Mouse (Mus musculus) macrophage (primary cell): Measurements from ENCODE around the gene 1500011B03Rik. TPM values are rescaled to one million over a fixed set of nuclear protein-coding genes. Genes with fewer than 3 reads are reported as not detected.
A peak's percentile ranks its signal among the peaks of the same experiment; 100 is the strongest.

Source experiments
- H3K27ac ChIP-seq: fragments of 350-480 bp; formaldehyde crosslinking; 2 replicates; pipeline ENCODE4 v1.9.0; 2021
- H3K36me3 ChIP-seq: fragments of 350-480 bp; formaldehyde crosslinking; 2 replicates; pipeline ENCODE4 v1.9.0; 2021; ENCODE audit errors: inconsistent target
- H3K4me3 ChIP-seq: fragments of 350-480 bp; formaldehyde crosslinking; 2 replicates; pipeline ENCODE4 v1.9.0; 2021; ENCODE audit errors: inconsistent target
- H3K79me2 ChIP-seq: fragments of 350-480 bp; formaldehyde crosslinking; 2 replicates; pipeline ENCODE4 v1.9.0; 2021; ENCODE audit errors: inconsistent target
- WGBS: methylation state at CpG from one replicate; pipeline ENCODE4 v1.1.7; 2026; ENCODE audit warnings: inconsistent platforms; ENCODE audit not compliant: missing documents; 5-methylcytosine and 5-hydroxymethylcytosine counted together
- polyA plus RNA-seq: library from polyadenylated mRNA; stranded (reverse); fragments of 250-400 nt; gene quantifications from 3 replicates; pipeline ENCODE4 v1.2.4, GENCODE M21; 2018; ENCODE audit warnings: inconsistent platforms

The 1500011B03Rik gene
- polyA plus RNA-seq, 1 experiment from 2014 or later = 26.6 TPM

DNA sequence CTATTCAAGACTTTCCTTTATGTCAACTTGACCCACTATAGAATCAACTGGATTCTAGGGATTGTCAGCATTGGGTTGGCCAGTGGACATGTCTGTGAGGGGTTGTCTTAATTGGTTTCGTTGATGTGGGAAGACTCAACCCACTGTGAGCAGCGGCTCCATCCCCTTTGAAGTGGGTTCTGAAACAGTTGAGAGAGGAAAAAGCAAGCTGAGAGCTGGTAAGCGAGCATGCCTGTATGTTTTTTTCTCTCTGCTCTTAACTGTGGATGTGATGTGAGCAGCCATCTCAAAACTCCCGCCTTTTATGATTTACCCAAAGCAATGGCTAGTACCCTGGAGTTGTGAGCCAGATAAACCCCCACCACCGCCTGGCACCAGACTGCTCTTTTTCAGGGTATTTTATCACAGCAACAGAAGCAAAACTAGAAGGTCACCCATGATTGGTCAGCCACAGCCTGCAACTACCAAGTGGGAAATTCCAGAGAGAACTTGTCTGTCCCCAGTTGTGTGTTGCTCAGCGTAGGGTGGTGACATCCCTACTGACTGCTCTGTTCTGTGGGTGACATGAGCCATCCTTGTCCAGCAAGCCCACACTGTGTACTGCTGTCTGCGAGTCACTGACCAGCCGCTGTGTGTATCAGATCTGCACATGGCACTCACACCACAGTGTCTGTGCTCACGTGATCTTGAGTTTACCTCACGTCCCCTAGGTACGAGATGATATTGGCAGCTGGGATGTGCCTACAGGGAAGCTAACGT lies 39.7 kb downstream of the 1500011B03Rik start:
- WGBS = 35% methylated on average over 12 of the region's 12 CpGs
- no peak overlapping the region for H3K4me3 ChIP-seq
- peaks cover 97% of the 10 kb centered on the region for H3K79me2 ChIP-seq
- H3K36me3 ChIP-seq = peaks cover 25% of the 10 kb centered on the region
- peak overlapping the region; percentile 77 for H3K27ac ChIP-seq

DNA sequence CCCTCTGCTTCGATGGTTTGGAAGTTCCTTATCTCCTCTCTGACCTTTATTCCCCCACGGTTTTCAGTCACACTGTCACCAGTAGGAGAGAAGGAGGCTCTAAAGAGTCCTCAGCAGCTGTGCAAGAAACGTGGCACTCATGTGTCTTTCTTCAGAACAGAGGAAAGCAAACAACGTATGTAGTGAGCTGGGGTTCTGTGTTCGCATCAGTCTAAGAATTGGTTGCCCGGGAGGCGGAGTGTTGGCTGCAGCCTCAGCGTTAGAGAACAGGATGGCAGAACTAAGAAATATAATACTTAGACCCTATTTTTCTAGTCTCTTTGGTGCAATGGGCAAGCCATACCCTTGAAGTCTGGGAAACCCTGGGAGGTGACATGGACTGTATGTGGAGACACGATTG lies 40.3 kb downstream of the 1500011B03Rik start:
- peaks cover 19% of the 10 kb centered on the region for H3K36me3 ChIP-seq
- no peak overlapping the region for H3K4me3 ChIP-seq
- H3K27ac ChIP-seq = no peak overlapping the region
- WGBS = 50% methylated on average over 9 of the region's 9 CpGs
- H3K79me2 ChIP-seq = peaks cover 97% of the 10 kb centered on the region

- peak overlapping the region; percentile 35 for H3K27ac ChIP-seq
- no peaks in the 10 kb centered on the region for H3K36me3 ChIP-seq
- H3K4me3 ChIP-seq = no peak overlapping the region
- WGBS = 21% methylated on average over 7 of the region's 7 CpGs
- H3K79me2 ChIP-seq = peaks cover 97% of the 10 kb centered on the region
Measured at GRCm38 (mm10) chr5:114780912-114781311, 42.4 kb downstream of the 1500011B03Rik start.

DNA sequence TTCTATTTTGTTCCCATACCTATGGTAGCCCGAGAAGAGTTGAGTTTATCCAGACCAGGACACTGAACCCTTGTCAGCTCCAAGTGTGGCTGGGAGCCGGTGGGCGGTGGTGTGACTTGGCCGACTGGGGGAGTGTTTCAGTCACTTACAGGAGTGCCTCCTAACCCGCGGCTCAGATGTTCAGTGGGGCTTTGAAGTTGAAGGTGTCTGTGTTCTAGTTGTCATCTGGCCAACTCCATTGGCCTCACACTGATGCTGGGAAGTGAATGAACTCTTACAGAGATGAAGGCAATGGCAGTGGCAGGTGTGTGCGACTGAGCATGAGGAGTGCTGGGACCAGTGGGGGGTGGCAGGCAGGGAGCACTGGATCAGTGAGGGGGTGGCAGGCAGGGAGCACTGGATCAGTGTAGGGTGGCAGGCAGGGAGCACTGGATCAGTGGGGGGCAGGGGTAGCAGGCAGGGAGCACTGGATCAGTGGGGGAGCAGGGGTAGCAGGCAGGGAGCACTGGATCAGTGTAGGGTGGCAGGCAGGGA lies 43.2 kb downstream of the 1500011B03Rik start:
- H3K4me3 ChIP-seq = no peak overlapping the region
- peaks cover 97% of the 10 kb centered on the region for H3K79me2 ChIP-seq
- 52% methylated on average over 7 of the region's 7 CpGs for WGBS
- H3K27ac ChIP-seq = 0 out of 2 replicates have a peak overlapping the region, but pooled peaks have one; percentile 35
- H3K36me3 ChIP-seq = no peaks in the 10 kb centered on the region

DNA sequence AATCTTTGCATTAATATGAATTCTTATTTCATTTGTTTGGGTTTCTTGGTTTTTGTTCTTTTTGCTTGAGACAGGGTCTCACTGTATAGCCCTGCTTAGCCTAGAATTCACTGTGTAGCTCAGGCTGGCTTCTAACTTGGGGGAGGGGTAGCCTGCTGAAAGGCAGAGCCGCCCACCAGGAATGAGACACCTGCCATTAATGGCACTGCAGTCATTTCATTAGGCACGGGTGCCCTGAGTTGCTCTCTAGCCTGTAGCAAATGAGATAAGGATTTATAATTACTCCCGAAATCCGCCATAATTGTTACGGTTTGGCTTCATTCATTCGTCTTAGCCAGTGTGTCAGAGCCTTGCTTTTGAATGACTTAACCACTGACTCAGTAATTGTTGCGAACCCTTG lies 47.1 kb downstream of the 1500011B03Rik start:
- Histone ChIP-seq H3K27ac (no peak overlapping the region), H3K4me3 (peak overlapping the region; percentile 94), H3K36me3 (no peaks in the 10 kb centered on the region), H3K79me2 (peaks cover 77% of the 10 kb centered on the region)
- 15% methylated on average over 7 of the region's 7 CpGs for WGBS

GRCm38 (mm10) chr5:114775056-114775979 lies 48.0 kb downstream of the 1500011B03Rik start, which contains the start of gene Git2:
Git2 (minus strand) TSS chr5:114775517.
- peak within 1 kb of the TSS; percentile 94 for H3K4me3 ChIP-seq
- no peaks in the 10 kb centered on the region for H3K36me3 ChIP-seq
- peak within 1 kb of the TSS; percentile 82 for H3K27ac ChIP-seq
- under 1% methylated on average over 55 of the region's 63 CpGs for WGBS
- peaks cover 77% of the 10 kb centered on the region for H3K79me2 ChIP-seq

DNA sequence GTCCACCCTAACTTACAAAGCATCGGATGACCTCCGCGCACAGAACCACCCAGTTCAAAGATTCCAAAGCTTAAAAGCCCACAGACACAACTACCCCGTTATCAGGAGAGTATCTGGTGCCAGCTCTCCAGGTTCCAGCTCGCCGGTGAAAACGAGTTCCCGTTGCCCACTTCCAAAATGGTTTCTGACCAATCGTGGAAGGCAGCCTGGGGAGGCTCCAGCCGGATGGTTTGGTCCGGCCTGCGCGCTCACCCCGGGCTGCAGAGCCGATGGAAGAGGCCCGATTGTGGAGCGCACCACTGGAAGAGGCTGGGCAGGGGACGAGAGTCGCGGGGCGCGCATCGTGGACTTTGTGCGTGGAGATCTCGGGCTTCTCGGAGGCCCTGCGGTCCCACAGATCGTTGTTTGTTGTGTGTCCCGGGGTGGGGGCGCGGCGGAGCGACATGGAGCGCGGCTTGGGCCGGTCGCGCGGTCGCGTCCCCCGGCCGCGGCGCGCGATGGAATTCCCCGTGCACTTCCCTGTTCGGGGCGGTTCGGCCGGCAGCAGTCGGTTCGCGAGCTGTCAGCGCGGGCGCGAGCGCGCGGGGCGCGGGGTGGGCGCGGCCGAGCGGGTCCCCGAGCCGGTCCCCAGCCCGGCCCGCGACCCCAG lies 48.7 kb downstream of the 1500011B03Rik start, which contains the start of gene Ankrd13a:
TSS of gene Ankrd13a (plus strand) at position 275 of the 649 bp plus-strand sequence.
- peak within 1 kb of the TSS; percentile 82 for H3K27ac ChIP-seq
- peak within 1 kb of the TSS; percentile 94 for H3K4me3 ChIP-seq
- H3K36me3 ChIP-seq = no peaks in the 10 kb centered on the region
- 0% methylated on average over 51 of the region's 73 CpGs for WGBS
- peaks cover 77% of the 10 kb centered on the region for H3K79me2 ChIP-seq

- no peaks in the 10 kb centered on the region for H3K36me3 ChIP-seq
- 2% methylated on average over 11 of the region's 11 CpGs for WGBS
- peak overlapping the region; percentile 82 for H3K27ac ChIP-seq
- peaks cover 77% of the 10 kb centered on the region for H3K79me2 ChIP-seq
- peak overlapping the region; percentile 86 for H3K4me3 ChIP-seq
Measured at GRCm38 (mm10) chr5:114773780-114774179, 49.5 kb downstream of the 1500011B03Rik start.

DNA sequence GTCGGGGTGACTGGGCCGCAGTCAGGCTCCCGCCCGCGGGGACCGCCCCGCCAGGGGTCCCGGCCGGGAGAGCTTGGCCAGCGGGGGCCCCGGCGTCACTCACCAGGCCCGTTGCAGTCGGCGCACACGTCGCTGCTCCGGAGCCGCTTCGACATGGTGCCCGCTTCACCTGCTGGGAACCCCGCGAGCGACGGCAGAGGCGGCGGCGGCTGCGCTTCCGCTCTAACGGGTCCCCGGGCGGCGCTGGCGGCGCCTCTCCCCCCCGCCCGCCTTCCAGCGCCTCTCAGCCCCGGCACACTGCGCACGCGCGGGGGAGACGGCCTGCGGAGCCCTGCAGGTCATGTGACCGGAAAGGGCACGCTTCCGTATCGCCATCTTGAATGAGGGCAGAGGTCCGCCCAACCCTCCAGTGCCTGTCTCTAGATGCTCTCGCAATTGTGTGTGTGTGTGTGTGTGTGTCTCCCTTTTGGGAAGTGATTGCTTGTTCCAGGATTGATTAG lies 50.0 kb downstream of the 1500011B03Rik start:
- 0% methylated on average over 51 of the region's 52 CpGs for WGBS
- Histone ChIP-seq H3K27ac (peak overlapping the region; percentile 82), H3K79me2 (peaks cover 77% of the 10 kb centered on the region), H3K4me3 (peak overlapping the region; percentile 86; the same call in 1 of the 2 replicates), H3K36me3 (no peaks in the 10 kb centered on the region)

GRCm38 (mm10) chr5:114772456-114773203 lies 50.6 kb downstream of the 1500011B03Rik start:
- Histone ChIP-seq H3K36me3 (no peaks in the 10 kb centered on the region), H3K79me2 (peaks cover 77% of the 10 kb centered on the region), H3K27ac (peak overlapping the region; percentile 62), H3K4me3 (peak overlapping the region; percentile 58)
- WGBS = 2% methylated on average over 51 of the region's 57 CpGs

DNA sequence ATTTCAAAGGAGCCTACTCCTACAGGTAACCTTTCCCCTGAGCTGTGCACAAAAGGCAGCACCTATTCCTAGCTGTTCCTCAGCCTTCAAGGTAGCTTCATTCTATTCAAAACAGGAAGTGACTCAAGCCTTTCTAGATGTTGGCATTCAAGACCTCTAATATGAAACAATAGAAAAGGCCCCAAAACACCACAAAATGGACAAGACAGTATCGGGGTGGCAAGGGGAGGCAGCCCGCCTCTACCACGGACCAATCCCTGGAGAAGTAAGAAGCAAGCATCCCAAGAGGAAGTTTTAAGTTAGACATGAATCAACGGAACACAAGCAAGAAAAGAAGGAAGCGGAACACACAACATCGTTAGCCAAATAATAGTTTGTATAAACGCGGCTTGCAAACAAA lies 51.5 kb downstream of the 1500011B03Rik start:
- H3K79me2 ChIP-seq = peaks cover 77% of the 10 kb centered on the region
- WGBS = 0% methylated on average over 8 of the region's 8 CpGs
- peak overlapping the region; percentile 58 for H3K4me3 ChIP-seq
- peak overlapping the region; percentile 62 for H3K27ac ChIP-seq
- H3K36me3 ChIP-seq = no peaks in the 10 kb centered on the region

GRCm38 (mm10) chr5:114769786-114770185 lies 53.5 kb downstream of the 1500011B03Rik start:
- H3K4me3 ChIP-seq = no peak overlapping the region
- peaks cover 12% of the 10 kb centered on the region; the same call in 1 of the 2 replicates for H3K36me3 ChIP-seq

GRCm38 (mm10) chr5:114767185-114767584 lies 56.1 kb downstream of the 1500011B03Rik start:
- Histone ChIP-seq H3K36me3 (peaks cover 36% of the 10 kb centered on the region), H3K4me3 (no peak overlapping the region), H3K79me2 (peaks cover 100% of the 10 kb centered on the region), H3K27ac (no peak overlapping the region)
- WGBS = 98% methylated on average over 7 of the region's 7 CpGs

More at GRCm38 (mm10) chr5:114769786-114770185, 53.5 kb downstream of the 1500011B03Rik start:
- Histone ChIP-seq H3K27ac (no peak overlapping the region), H3K79me2 (peaks cover 79% of the 10 kb centered on the region)
- 58% methylated on average over 8 of the region's 8 CpGs for WGBS
